28 mouse cellular contexts compared by ENCODE assay signal in the genomic region with DNA sequence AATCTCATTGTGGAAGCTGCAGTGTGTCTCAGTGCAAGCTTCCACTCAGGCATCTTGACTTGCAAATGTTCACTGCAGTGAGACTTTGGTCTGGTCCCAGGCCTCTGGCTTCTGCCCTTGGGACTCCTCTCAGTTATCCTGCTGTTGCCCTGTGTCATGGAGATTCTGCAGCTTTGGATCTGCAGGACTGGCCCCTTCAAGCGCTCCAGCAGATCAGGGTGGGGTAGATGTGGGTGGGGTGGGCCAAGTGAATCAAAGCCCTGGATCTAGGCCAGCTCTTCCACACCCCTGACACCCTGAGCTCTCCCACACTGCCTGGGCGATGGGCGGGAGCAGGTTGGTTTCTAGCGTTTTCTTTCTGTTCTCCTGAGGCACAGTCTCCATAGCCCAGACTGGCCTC. TPM values are rescaled to one million over a fixed set of nuclear protein-coding genes. Genes with fewer than 3 reads are reported as not detected.
DNase-seq lines count a peak whose midpoint lies in the region; ATAC-seq and TF ChIP-seq lines count a peak whose summit lies in the region.
"Had no signal": no experiment of that assay in that cellular context is flagged by ENCODE, and none has a peak within 500 bp of the region (broad histone marks: within the 10 kb centered on the region; RNA-seq: fewer than 3 reads in every experiment).

No protein-coding gene starts in this region.

- DNase-seq in neural tube, embryonic 10.5 days (ENCODE audit: extremely low spot score, low spot score), result no peak
- DNase-seq in ES-CJ7 (ENCODE audit: low read depth, low spot score) (peak; percentile 95), R1 (ENCODE audit: low read depth, low spot score) (peak; percentile 95)
- DNase-seq in cerebellum, adult 11 months, result no peak
- no peak for DNase-seq in gastrocnemius, adult 2 months
- DNase-seq: adrenal gland, adult 8-10 months; adrenal gland, postnatal 14 days; adrenal gland, postnatal 36 days; B cell, adult 2 months; cerebellum, adult 18-20 months; cerebellum, adult 8-10 months; cerebellum, adult 9-11 months; cerebellum, postnatal 14 days; cerebellum, postnatal 36 days; embryo, embryonic 11 days; forebrain, postnatal 0 days had no signal

- no peaks in the 10 kb centered on the region for H3K9me3 ChIP-seq in neural tube, embryonic 13.5 days
- H3K9me3 ChIP-seq: embryonic facial prominence, embryonic 13.5 days; embryonic facial prominence, embryonic 15.5 days; forebrain, embryonic 13.5 days; forebrain, embryonic 15.5 days had no signal

- intact Hi-C loops in gastrocnemius, adult 2 months (cut with DNase I), result no loop called here

- H3K27me3 ChIP-seq in neural tube, embryonic 13.5 days, result 0 out of 2 replicates have a peak, but pooled peaks cover 3% of the 10 kb centered on the region
- H3K27me3 ChIP-seq: CH12.LX; embryonic facial prominence, embryonic 13.5 days; embryonic facial prominence, embryonic 15.5 days; Patski had no signal

- no peak overlapping the region for H3K27ac ChIP-seq in neural tube, embryonic 13.5 days (replicated peaks)
- H3K27ac ChIP-seq in gastrocnemius, adult 2 months, result no peak overlapping the region
- H3K27ac ChIP-seq: embryonic facial prominence, embryonic 13.5 days; embryonic facial prominence, embryonic 15.5 days; forebrain, embryonic 13.5 days; forebrain, embryonic 15.5 days had no signal

- H3K9ac ChIP-seq in neural tube, embryonic 13.5 days, result 0 out of 2 replicates have a peak overlapping the region, but pooled peaks have one; percentile 17
- H3K9ac ChIP-seq: embryonic facial prominence, embryonic 13.5 days; embryonic facial prominence, embryonic 15.5 days; forebrain, embryonic 13.5 days; forebrain, embryonic 15.5 days; forebrain, postnatal 0 days had no signal

- no peak overlapping the region for H3K4me2 ChIP-seq in neural tube, embryonic 13.5 days
- H3K4me2 ChIP-seq: embryonic facial prominence, embryonic 13.5 days; embryonic facial prominence, embryonic 15.5 days; forebrain, embryonic 13.5 days; forebrain, embryonic 15.5 days had no signal

- 47% methylated on average over 4 of the region's 4 CpGs for WGBS in neural tube, embryonic 13.5 days

- TF ChIP-seq CTCF in gastrocnemius, adult 2 months (IDR thresholded peaks at IDR 0.05), result no peak

- H3K4me1 ChIP-seq in neural tube, embryonic 13.5 days (replicated peaks), result peaks cover 11% of the 10 kb centered on the region

- no peaks in the 10 kb centered on the region for H3K36me3 ChIP-seq in neural tube, embryonic 13.5 days
- H3K36me3 ChIP-seq: embryonic facial prominence, embryonic 13.5 days; embryonic facial prominence, embryonic 15.5 days; forebrain, embryonic 15.5 days; G1E had no signal

- H3K4me3 ChIP-seq in neural tube, embryonic 13.5 days, result no peak overlapping the region
- H3K4me3 ChIP-seq in gastrocnemius, adult 2 months, result no peak overlapping the region
- H3K4me3 ChIP-seq: embryonic facial prominence, embryonic 13.5 days; embryonic facial prominence, embryonic 15.5 days; forebrain, embryonic 13.5 days; forebrain, embryonic 15.5 days had no signal

- no peak for ATAC-seq in neural tube, embryonic 13.5 days (ENCODE audit: low read depth)
- no peak for ATAC-seq in erythroblast, adult 5-6 weeks (replicated peaks; ENCODE audit: low FRiP score, poor library complexity, severe bottlenecking)
- ATAC-seq: activated CD4-positive, CD25-positive, alpha-beta regulatory T cell, adult 4 months; CD4-positive, CD25-positive, alpha-beta regulatory T cell, adult 4 months; forebrain, embryonic 13.5 days; forebrain, embryonic 15.5 days; forebrain, postnatal 0 days; Patski had no signal

RNA-seq across cellular contexts. Expression of a gene that starts 3.9 kb away (rescaled TPM):
- polyA plus RNA-seq in neural tube, embryonic 13.5 days (2015; fragmentation: Nextera tagmentation; extraction: Ambion mirVana), result 0.90 and 1.7 TPM in 2 replicates
- not detected in 2 replicates for total RNA-seq in erythroblast, adult 5-6 weeks (2015; ENCODE audit: low replicate concordance)
- not detected in 2 replicates for total RNA-seq in erythroblast, adult 5-6 weeks (2017; ENCODE audit: low replicate concordance)
- under 1 TPM in 1 of 2 experiments, not detected in 1; 0.11 TPM for total RNA-seq in gastrocnemius, adult 2 months (2021)
- total RNA-seq: common myeloid progenitor, adult 5-6 weeks; G1E had no signal
- polyA plus RNA-seq: G1E had no signal

RNA-seq across cellular contexts. Expression of a gene that starts 5.1 kb away (rescaled TPM):
- polyA plus RNA-seq in neural tube, embryonic 13.5 days (2015; fragmentation: Nextera tagmentation; extraction: Ambion mirVana), result 40.4 and 44.2 TPM in 2 replicates
- total RNA-seq in erythroblast, adult 5-6 weeks (2015; ENCODE audit: low replicate concordance), result 4.2 and 5.0 TPM in 2 replicates
- 13.0 and 13.5 TPM in 2 replicates for total RNA-seq in erythroblast, adult 5-6 weeks (2017; ENCODE audit: low replicate concordance)
- total RNA-seq in gastrocnemius, adult 2 months (2021), result 10 to 100 TPM; 60.4 to 71.8 TPM

RNA-seq across cellular contexts. Expression of a gene that starts 18.6 kb away (rescaled TPM):
- polyA plus RNA-seq in neural tube, embryonic 13.5 days (2015; fragmentation: Nextera tagmentation; extraction: Ambion mirVana), result 1,004 and 1,135 TPM in 2 replicates
- total RNA-seq in erythroblast, adult 5-6 weeks (2015; ENCODE audit: low replicate concordance), result 298 and 319 TPM in 2 replicates
- total RNA-seq in erythroblast, adult 5-6 weeks (2017; ENCODE audit: low replicate concordance), result 323 TPM in 2 replicates
- total RNA-seq in gastrocnemius, adult 2 months (2021), result 100 to 1,000 TPM; 589 to 687 TPM

RNA-seq across cellular contexts. Expression of a gene that starts 22.2 kb away (rescaled TPM):
- polyA plus RNA-seq in neural tube, embryonic 13.5 days (2015; fragmentation: Nextera tagmentation; extraction: Ambion mirVana), result 179 and 214 TPM in 2 replicates
- 16.3 and 18.6 TPM in 2 replicates for total RNA-seq in erythroblast, adult 5-6 weeks (2015; ENCODE audit: low replicate concordance)
- total RNA-seq in erythroblast, adult 5-6 weeks (2017; ENCODE audit: low replicate concordance), result 16.2 and 50.3 TPM in 2 replicates
- 100 to 1,000 TPM; 107 to 167 TPM for total RNA-seq in gastrocnemius, adult 2 months (2021)

RNA-seq across cellular contexts. Expression of a gene that starts 41.3 kb away (rescaled TPM):
- polyA plus RNA-seq in neural tube, embryonic 13.5 days (2015; fragmentation: Nextera tagmentation; extraction: Ambion mirVana), result 90.7 and 94.7 TPM in 2 replicates
- 6.1 and 11.7 TPM in 2 replicates for total RNA-seq in erythroblast, adult 5-6 weeks (2015; ENCODE audit: low replicate concordance)
- 18.0 and 25.0 TPM in 2 replicates for total RNA-seq in erythroblast, adult 5-6 weeks (2017; ENCODE audit: low replicate concordance)
- 10 to 100 TPM; 39.2 to 41.3 TPM for total RNA-seq in gastrocnemius, adult 2 months (2021)

Comparison
In these comparisons a context has a peak if more than half of its experiments do, and no peak if none do; other contexts are left out.
1. DNase-seq: peak in ES-CJ7 (single experiment) and R1 (single experiment); none in neural tube, embryonic 10.5 days (single experiment), cerebellum, adult 11 months (single experiment) and gastrocnemius, adult 2 months (single experiment).
2. RNA of a gene that starts 5.1 kb away (total RNA-seq): 60.4 to 71.8 TPM in gastrocnemius, adult 2 months; 4.2 to 13.5 TPM in erythroblast, adult 5-6 weeks; every median in the first group is over 4 times any median in the second.